Mouse (Mus musculus) G1E (cell line): Measurements from ENCODE around the gene Ntng1.

Experiments
- CTCF ChIP-seq: IDR thresholded peaks from 2 replicates; pipeline ENCODE4 v1.5.1; 2012; ENCODE audit warnings: low read depth, low read length, inconsistent platforms, mixed read lengths
- GATA1 ChIP-seq: IDR thresholded peaks from 2 replicates; pipeline ENCODE4 v1.6.1; 2012; ENCODE audit warnings: borderline replicate concordance, low read length, inconsistent platforms, mixed read lengths

- TF ChIP-seq CTCF (no peak), GATA1 (no peak)
Observed at GRCm38 (mm10) chr3:109923788-109924187, 220.0 kb downstream of the Ntng1 start.
